Mouse (Mus musculus) 3134 (cell line): ENCODE data around the gene Pigr.
A peak's percentile ranks its signal among the peaks of the same experiment; 100 is the strongest.

Source experiments
- DNase-seq: peaks from one replicate; pipeline ENCODE4 v3.0.0-alpha.2; 2011; ENCODE audit warnings: low spot score; ENCODE audit not compliant: insufficient read length; ENCODE audit errors: extremely low read depth

The Pigr gene

GRCm38 (mm10) chr1:130826448-130826847 is at the start of gene Pigr:
Pigr (plus strand) TSS chr1:130826684.
- DNase-seq = no peak

DNA sequence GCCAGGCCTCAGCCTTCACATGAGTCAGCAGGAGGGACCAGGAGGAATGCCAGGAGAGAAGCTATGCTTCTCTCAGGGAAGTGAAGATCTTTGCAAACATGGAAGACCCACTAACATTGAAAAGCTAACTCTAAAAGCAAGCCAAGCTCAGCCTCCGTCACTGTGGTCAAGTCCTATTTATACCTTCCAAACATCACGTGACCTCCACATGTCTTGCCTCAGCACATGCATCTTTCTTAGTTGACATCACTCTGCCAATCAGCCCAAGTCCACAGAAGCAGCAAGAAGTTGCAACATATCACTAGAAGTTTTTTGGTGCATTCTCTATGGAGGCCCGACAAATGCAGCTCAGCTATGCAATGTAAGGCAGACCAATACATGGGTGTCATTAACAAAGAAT is 46.6 kb upstream of the Pigr start:
- no peak for DNase-seq

DNA sequence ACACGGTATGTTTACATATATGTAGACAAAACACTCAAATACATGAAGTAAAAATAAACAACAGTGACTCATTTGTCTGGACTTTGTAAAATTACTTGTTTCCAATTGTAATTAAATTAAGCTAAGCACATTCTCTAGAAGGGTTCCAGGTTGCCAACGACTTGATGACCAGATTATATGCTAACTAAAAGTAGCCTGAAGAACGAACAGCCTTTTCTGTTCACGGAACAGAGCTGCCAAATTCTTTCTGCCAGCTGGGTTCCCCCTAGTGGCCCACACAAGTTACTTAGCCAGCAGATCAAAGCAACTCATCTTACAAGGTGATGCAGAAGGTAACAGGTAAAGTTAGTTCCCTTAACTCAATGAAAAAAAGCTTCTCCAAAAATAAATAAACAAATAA is 42.4 kb upstream of the Pigr start:
- DNase-seq = no peak

DNA sequence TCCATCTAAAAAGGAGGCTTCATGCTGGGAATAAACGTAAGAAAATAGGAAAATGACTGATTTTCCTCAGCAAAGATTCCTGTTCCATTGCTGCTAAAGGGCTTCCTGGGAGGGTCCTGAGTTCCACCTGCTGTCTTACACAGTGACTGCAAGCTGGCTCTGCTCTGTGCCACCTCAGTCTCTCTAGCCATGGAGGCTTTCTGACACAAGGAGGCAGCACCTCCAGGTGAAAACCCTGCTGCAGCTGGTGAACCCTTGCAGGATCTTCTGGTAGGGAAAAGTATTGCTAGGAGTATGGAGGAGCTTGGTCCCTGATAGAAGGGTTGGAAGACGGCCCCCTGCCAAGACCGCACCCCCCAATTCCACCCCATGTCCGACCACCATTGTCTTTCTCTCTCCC is 39.5 kb upstream of the Pigr start:
- DNase-seq = no peak

DNA sequence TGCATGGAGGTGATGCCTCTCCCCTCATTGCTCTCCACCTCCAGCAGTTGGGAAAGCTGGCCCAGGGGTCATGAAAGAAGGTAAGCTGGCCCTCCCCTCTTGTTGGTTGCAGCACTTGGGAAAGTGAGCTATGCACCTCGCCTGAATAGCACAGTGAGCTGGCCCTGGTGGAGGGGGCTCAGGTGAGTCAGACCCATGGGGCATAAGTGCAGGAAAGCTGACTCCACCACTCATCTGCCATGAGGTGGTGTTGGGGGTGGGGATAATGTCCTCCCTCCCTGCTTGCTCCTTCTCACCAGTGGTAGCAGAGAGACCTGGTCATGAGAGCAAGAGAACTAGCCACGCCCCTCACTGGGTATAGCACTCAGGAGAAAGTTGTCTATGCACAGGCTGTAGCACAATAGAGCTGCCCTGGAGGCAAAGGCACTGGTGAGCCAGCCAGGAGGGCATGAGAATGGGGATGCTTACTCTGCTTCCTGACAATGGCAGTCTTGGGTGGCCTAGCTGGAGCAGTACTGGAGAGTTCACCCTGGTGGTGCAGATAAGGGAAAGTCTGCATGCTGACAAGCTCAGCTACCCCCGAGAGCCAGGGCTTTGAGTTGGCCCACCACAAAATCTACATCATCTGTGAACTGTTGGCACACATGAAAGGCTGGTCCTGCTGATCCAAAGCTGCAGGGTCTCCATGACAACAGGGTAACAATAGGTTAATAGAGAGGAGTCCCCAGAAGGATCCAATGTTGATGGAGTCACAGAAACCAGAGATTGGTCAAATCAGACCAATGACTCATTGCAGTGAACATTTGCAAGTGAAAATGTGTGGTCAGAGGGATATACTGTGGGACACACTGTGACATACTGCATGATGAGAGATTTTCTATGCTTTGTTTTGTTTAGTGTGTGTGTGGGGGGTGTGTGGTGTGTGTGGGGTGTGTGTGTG is 36.7 kb upstream of the Pigr start:
- DNase-seq = no peak

DNA sequence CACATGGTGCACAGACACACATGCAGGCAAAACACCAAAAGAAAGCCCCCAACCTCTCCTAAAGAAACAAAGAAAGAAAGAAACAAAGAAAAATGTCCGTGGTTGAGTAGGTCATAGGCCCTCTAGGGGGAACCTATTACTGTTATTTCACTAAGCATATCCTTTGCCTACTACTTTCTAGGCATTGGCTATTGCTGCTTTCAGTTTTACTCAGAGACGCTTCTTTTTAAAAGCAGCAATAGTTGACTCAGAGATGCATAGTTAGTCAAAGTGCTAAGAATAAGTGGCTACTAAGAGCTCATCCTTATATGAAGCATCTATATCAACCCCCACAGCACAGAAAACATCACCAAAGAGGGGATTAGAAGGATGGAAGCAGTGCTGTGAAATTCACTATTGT is 31.2 kb upstream of the Pigr start:
- DNase-seq = no peak

DNA sequence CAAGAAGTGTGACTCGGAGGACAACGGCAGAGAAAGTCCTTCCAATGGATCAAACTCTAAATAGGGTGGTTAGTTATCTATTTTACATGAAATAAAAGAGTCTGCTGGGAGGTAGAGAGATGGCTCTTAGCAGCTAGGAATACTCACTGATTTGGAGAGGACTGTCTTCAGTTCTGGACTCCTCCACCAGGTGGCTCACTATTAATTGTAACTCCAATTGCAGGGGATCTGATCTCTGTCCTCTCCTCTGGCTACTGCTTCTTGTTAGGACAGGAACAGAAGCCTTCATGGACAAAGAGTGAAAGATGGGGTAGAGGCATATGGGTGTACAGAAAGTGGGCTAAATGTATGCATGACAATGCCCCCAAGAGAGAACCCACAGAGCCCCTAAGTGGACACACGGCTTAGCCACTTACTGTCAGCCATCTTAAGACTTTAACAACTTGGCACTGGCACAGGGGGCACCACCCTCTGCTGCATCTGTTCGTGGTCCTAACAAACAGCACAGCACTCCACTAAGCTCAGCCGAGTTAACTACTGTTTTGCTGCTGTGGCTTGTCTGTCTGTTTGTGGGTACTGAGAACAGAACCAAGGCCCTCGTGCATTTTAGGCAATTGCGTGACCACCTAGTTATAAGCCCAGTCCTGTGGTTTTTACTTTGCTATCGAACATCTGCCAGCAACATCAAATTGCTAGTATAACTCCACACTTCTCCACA is 29.4 kb upstream of the Pigr start:
- peak; percentile 20 for DNase-seq

DNA sequence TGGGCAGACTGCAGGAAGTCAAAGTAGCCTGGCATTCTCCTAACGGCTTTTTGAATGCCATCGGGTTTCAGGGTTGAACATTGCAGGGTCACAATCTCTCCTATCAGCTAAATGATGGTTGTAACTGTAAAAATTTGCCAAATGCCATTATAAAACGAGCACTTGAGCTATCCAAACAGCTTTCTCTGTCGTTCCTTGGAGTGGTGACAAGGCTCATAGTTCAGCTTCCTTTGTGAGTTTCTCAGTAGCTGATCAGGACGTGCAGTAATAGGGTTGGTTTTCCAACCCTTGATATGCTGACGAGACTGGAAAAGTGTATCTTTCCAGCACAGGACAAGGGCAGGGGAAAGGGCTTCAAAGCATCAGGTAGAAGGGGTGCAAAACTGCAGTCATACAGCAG is 28.4 kb upstream of the Pigr start:
- DNase-seq = no peak

- DNase-seq = no peak
Measured at GRCm38 (mm10) chr1:130798551-130798950, 27.9 kb upstream of the Pigr start.

DNA sequence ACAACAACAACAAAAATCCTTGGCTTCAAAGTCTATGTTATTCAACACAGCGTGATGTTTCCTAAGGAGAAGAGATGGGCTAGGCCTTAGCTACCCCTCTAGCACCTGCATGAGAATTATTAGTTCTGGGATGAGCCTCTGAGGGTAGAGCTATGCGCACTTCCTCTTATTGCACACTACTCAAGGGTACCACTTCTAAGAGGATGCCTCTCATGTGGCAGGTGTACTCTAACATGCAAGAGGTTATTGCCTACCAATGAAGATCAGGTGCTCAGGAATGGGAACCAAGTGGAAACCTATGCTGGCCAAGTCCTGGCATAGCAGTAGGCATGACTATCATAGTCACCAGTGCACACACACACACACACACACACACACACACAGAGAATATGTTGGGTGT is 27.1 kb upstream of the Pigr start:
- DNase-seq = no peak

DNA sequence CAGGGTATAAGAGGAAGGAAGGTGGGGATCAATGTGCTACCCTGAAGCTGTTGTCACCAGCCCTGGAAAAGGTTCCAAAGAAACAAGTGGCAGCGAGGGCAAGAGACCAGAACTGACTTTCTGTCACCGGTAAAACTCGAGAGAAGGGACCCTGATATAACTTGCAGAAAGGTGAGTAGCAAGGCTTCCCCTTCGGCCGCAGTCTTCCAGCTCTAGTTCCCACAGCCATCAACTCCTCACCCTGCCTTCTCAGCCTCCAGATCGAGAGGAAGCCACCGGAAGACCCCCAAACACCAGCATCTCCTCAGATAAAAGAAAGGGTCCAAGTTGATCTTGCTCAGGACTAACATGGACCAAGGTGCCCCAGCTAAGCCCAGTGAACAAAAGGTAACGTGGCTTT is 25.9 kb upstream of the Pigr start, which contains the start of gene Fcamr:
TSS of gene Fcamr (plus strand) at position 301 of the 400 bp plus-strand sequence.
- no peak for DNase-seq

DNA sequence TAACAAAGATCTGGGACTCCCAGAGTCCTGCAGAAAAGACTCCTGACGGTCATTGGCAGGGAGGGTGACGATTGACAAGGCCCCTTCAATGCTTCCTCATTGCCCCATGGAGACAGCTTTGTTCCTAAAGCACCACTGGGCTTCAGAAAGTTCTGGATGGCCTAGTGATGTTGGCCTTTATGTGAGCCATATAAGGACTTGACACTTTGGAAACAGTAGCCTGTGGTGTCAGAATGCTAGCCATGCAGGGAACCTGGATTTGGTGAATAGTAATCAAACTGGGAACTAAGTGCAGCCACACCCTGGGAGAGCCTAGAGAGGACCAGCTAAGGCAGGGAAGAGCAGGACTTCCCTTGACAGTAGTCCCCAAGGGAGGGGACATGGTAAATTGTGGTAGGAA is 25.0 kb upstream of the Pigr start:
- DNase-seq = no peak

DNA sequence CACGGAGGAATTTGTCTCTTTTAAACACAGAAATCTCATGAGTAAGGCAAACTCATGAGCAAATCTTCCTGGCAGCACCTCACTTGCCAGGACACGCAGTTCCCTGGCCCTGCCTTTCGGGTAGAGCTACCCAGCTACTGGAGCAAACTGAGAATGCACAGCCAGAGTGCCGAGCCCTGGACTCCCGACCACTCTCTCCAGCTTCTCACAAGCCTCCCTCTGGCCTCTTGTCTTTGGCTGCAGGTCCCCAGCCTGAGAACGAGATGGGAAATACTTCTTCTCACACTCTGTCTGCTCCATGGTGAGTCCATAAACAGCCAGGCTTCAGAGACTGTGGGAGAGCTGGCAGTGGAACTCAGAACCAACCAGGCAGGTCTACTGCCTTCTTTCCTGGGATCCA is 23.5 kb upstream of the Pigr start:
- DNase-seq = peak; percentile 14

DNA sequence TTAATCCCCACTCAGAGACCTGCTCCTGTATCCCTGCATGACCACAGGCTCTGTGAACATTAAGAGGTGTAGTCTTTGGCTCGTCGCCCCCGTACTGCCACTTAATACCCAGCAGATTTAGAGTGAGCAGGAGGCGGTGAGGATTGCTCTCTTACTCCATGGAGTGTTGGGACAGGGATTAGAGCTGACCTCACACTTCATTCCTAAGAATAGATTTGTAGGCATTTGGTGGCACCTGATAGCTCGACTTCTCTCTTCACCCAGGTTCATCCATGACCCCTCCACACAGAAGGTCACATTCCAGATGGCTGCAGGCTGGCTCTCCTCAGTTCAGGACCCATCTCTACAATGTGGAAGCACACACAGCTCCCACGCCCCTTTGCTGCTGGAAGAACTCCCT is 22.2 kb upstream of the Pigr start:
- no peak for DNase-seq

DNA sequence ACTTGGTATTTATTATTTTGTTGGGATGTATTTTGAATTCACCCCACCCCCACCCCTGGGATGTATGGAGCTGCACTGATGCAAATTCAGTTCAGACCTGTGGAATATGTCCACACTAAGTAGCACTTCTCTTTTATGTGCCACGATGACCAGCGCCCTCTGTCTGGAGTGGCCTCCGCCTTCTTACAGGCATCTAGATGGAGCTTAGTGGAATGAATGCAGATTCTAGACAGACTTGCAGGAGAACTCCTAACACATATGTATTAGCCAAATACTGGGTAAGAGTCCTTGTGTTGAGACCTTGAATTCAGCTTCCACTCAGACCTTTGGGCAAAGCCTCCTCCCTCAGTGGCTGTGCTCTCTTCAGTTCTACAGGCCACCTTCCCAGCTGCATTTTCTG is 15.6 kb upstream of the Pigr start:
- no peak for DNase-seq

GRCm38 (mm10) chr1:130811316-130811715 is 15.2 kb upstream of the Pigr start:
- DNase-seq = no peak

GRCm38 (mm10) chr1:130819737-130820136 is 6.7 kb upstream of the Pigr start:
- DNase-seq = no peak

DNA sequence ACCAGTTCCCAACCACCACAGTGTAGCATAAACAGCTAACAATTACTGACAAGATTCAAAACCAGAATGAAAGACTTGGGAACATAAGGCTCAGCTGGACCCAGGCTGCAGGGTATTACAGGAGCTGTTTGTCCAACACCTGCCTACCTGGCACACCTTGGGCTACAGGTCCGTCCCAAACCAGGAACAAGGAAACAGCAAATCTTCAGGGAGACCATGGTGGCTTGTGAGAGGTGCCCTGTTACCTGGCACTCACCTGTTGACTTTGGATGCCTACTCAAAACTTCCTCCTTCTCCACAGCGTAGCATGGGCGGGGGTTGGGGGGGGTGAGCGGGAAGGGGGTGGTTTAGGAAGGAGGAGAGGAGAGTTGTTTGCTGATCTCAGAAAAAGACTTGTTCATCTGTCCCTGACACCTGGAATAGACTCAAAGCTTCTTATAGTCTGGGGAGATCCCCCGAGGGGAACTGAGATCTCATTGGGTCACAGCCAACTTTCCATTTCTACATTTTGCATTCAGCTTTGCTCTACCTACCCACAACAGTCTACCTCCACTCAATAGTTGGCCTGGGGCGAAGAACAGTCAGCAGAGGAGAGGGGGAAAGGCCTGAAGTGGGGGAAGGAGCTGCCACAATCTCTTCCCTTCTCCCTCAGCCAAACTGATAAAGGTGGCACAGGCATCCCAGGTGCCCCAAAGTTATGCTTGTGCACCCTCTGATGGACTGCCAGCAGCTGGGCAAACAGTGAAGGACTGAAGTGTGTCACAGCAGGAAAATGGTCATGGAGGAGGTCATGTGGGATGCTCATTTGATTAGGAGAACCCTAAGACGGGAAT is 6.0 kb upstream of the Pigr start:
- DNase-seq = no peak

DNA sequence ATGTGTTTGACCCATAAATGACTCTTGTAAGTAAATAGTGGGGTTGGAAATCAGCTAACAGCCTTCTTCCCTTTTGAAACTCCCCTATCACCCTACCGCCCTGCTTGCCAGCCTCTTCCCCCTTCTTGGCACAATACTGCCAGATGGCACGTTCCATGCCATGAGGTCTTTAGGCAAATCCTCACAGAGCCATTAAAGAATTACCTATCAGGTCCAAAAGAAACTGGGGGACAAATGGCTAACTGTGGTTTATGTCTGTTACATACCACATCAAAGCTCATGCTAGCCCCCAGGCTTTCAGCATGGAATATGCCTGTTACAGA is 5.4 kb upstream of the Pigr start:
- no peak for DNase-seq

- no peak for DNase-seq
Measured at GRCm38 (mm10) chr1:130821911-130822625, 4.4 kb upstream of the Pigr start.

DNA sequence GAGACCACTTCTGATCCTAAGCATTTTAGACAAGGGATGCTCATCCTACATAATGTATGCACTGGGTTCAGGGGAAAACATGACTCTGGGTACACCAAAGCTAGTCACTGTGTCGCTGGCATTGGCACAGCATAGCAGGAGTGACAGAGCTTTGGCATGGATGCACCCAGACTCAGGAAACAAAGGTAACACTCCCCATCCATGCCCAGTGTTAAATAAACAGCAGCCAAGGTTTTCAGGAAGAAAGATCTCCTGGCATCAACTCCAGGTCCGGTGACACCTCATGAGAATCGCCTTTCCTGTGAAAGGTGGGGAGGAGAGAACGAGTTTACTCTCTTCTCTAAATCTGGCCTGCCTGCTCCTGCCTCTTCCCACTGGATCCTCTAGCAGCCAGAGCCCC is 2.2 kb downstream of the Pigr start:
- no peak for DNase-seq
